Mouse (Mus musculus) midbrain, embryonic 16.5 days (tissue): Measurements from ENCODE around the gene Tmbim1. TPM values are rescaled to one million over a fixed set of nuclear protein-coding genes. Genes with fewer than 3 reads are reported as not detected.

ENCODE experiments used
- polyA plus RNA-seq: library from polyadenylated mRNA; unstranded; fragments of >200 nt; fragmentation: Nextera tagmentation; extraction: Ambion mirVana; gene quantifications from 2 replicates; pipeline ENCODE4 v1.2.1, GENCODE M21; 2015

The Tmbim1 gene
- polyA plus RNA-seq, 1 experiment from 2014 or later: 8.4 TPM

Other genes starting within 250 kb of the Tmbim1 start
- gene Tns1, start 181.2 kb downstream of the Tmbim1 start, polyA plus RNA-seq: 8.2 and 11.8 TPM in 2 replicates
- 0.17 and 0.49 TPM in 2 replicates for gene Rufy4, start 180.1 kb downstream of the Tmbim1 start, polyA plus RNA-seq
- gene Cxcr2, start 151.6 kb downstream of the Tmbim1 start, polyA plus RNA-seq: 0.08 and 0.09 TPM in 2 replicates
- gene Cxcr1, start 111.0 kb downstream of the Tmbim1 start, polyA plus RNA-seq: not detected in 2 replicates
- 434 and 444 TPM in 2 replicates for gene Arpc2, start 69.5 kb downstream of the Tmbim1 start, polyA plus RNA-seq
- gene Gpbar1, start 27.1 kb downstream of the Tmbim1 start, polyA plus RNA-seq: 0.20 and 0.34 TPM in 2 replicates
- gene Aamp, start 20.9 kb downstream of the Tmbim1 start, polyA plus RNA-seq: 205 and 212 TPM in 2 replicates
- 117 and 125 TPM in 2 replicates for gene Pnkd, start 20.7 kb downstream of the Tmbim1 start, polyA plus RNA-seq
- gene Catip, start 56.5 kb upstream of the Tmbim1 start, polyA plus RNA-seq: 2.0 and 2.5 TPM in 2 replicates
- 1.2 and 2.4 TPM in 2 replicates for gene Slc11a1, start 69.6 kb upstream of the Tmbim1 start, polyA plus RNA-seq
- 12.5 and 13.7 TPM in 2 replicates for gene Ctdsp1, start 85.9 kb upstream of the Tmbim1 start, polyA plus RNA-seq
- 0.24 and 0.35 TPM in 2 replicates for gene Vil1, start 103.8 kb upstream of the Tmbim1 start, polyA plus RNA-seq
- gene Cnot9, start 200.4 kb upstream of the Tmbim1 start, polyA plus RNA-seq: 47.7 and 48.9 TPM in 2 replicates
- gene Plcd4, start 237.3 kb upstream of the Tmbim1 start, polyA plus RNA-seq: 7.4 and 7.5 TPM in 2 replicates
- gene Usp37, start 238.7 kb upstream of the Tmbim1 start, polyA plus RNA-seq: 27.3 and 28.1 TPM in 2 replicates